Comparison of ENCODE assay signal across 40 mouse cellular contexts in genomic region chr3:90621552-90621951, GRCm38 (mm10). TPM values are rescaled to one million over a fixed set of nuclear protein-coding genes. Genes with fewer than 3 reads are reported as not detected.
"Had no signal": no experiment of that assay in that cellular context is flagged by ENCODE, and none has a peak within 500 bp of the region (broad histone marks: within the 10 kb centered on the region; RNA-seq: fewer than 3 reads in every experiment).

No protein-coding gene starts in this region.

- H3K27ac ChIP-seq: gastrocnemius, adult 2 months; heart, adult 2 months; heart, embryonic 13.5 days; heart, embryonic 15.5 days; hindbrain, embryonic 13.5 days; hindbrain, embryonic 15.5 days; hindbrain, postnatal 0 days; kidney, embryonic 15.5 days; kidney, postnatal 0 days; left cerebral cortex, adult 2 months; limb, embryonic 10.5 days; limb, embryonic 12.5 days; liver, embryonic 13.5 days; liver, embryonic 15.5 days had no signal

- H3K9me3 ChIP-seq: heart, embryonic 13.5 days; heart, embryonic 15.5 days; hindbrain, embryonic 13.5 days; hindbrain, embryonic 15.5 days; kidney, embryonic 15.5 days; limb, embryonic 10.5 days; liver, embryonic 13.5 days; liver, embryonic 15.5 days had no signal

- H3K4me3 ChIP-seq: gastrocnemius, adult 2 months; heart, adult 2 months; heart, embryonic 13.5 days; heart, embryonic 15.5 days; hindbrain, embryonic 13.5 days; hindbrain, embryonic 15.5 days; kidney, embryonic 15.5 days; left cerebral cortex, adult 2 months; limb, embryonic 10.5 days; limb, embryonic 12.5 days; liver, embryonic 13.5 days; liver, embryonic 15.5 days had no signal

- H3K4me1 ChIP-seq: liver, embryonic 13.5 days; liver, embryonic 15.5 days had no signal

- ATAC-seq: hindbrain, postnatal 0 days; intestine, embryonic 16.5 days had no signal

- H3K4me2 ChIP-seq: heart, embryonic 11.5 days; heart, embryonic 13.5 days; heart, embryonic 15.5 days; hindbrain, embryonic 13.5 days; hindbrain, embryonic 15.5 days; kidney, embryonic 15.5 days; limb, embryonic 12.5 days; liver, embryonic 11.5 days; liver, embryonic 13.5 days; liver, embryonic 15.5 days had no signal

- H3K9ac ChIP-seq: heart, embryonic 13.5 days; heart, embryonic 15.5 days; hindbrain, embryonic 13.5 days; hindbrain, embryonic 15.5 days; kidney, embryonic 15.5 days; limb, embryonic 12.5 days; liver, embryonic 13.5 days; liver, embryonic 15.5 days had no signal

- DNase-seq: gastrocnemius, adult 2 months; gastrocnemius, postnatal 14 days; gastrocnemius, postnatal 36 days; heart, adult 11 months; heart, adult 2 months; heart, postnatal 14 days; heart, postnatal 36 days; kidney, adult 11 months; kidney, adult 2 months; kidney, adult 9 months; kidney, postnatal 14 days; kidney, postnatal 36 days; liver; liver, embryonic 13.5 days had no signal

- H3K27me3 ChIP-seq: heart, embryonic 13.5 days; heart, embryonic 15.5 days; hindbrain, embryonic 13.5 days; hindbrain, embryonic 15.5 days; kidney, embryonic 15.5 days; limb, embryonic 12.5 days; liver, embryonic 13.5 days; liver, embryonic 15.5 days had no signal

- H3K36me3 ChIP-seq: heart, embryonic 13.5 days; heart, embryonic 15.5 days; hindbrain, embryonic 13.5 days; hindbrain, embryonic 15.5 days; kidney, embryonic 15.5 days; limb, embryonic 10.5 days; limb, embryonic 12.5 days; liver, embryonic 13.5 days; liver, embryonic 15.5 days had no signal

RNA-seq across cellular contexts. Expression of gene S100a5, which starts 13.2 kb away (rescaled TPM):
- total RNA-seq: gastrocnemius, postnatal 14 days; heart, adult 2 months; heart, postnatal 14 days; heart, postnatal 36 days; hematopoietic stem cell, adult 5-6 weeks; hindbrain, postnatal 0 days; layer of hippocampus, adult 8-10 months; layer of hippocampus, postnatal 10 days; layer of hippocampus, postnatal 25 days; left cerebral cortex, adult 2 months; left cerebral cortex, postnatal 14 days; left cerebral cortex, postnatal 36 days had no signal
- polyA plus RNA-seq: heart, adult 2 months; heart, embryonic 11.5 days; heart, embryonic 13.5 days; heart, embryonic 15.5 days; heart, postnatal 0 days; hindbrain, embryonic 11.5 days; hindbrain, embryonic 13.5 days; hindbrain, embryonic 15.5 days; hindbrain, postnatal 0 days; kidney, adult 2 months; kidney, embryonic 15.5 days; large intestine, adult 2 months; limb, embryonic 10.5 days; limb, embryonic 12.5 days; limb, embryonic 14.5 days; liver, embryonic 11.5 days; liver, embryonic 13.5 days; liver, embryonic 15.5 days had no signal

RNA-seq across cellular contexts. Expression of gene Gm42674, which starts 19.8 kb away (rescaled TPM):
- total RNA-seq: gastrocnemius, adult 2 months; gastrocnemius, postnatal 14 days; gastrocnemius, postnatal 36 days; heart, adult 2 months; heart, postnatal 14 days; heart, postnatal 36 days; hematopoietic stem cell, adult 5-6 weeks; hindbrain, postnatal 0 days; layer of hippocampus, adult 8-10 months; layer of hippocampus, postnatal 10 days; layer of hippocampus, postnatal 25 days; left cerebral cortex, adult 2 months; left cerebral cortex, postnatal 14 days; left cerebral cortex, postnatal 36 days had no signal
- polyA plus RNA-seq: heart, adult 2 months; heart, embryonic 11.5 days; heart, embryonic 13.5 days; heart, embryonic 15.5 days; heart, postnatal 0 days; hindbrain, embryonic 11.5 days; hindbrain, embryonic 13.5 days; hindbrain, embryonic 15.5 days; hindbrain, postnatal 0 days; intestine, embryonic 14.5 days; intestine, embryonic 16.5 days; kidney, adult 2 months; kidney, embryonic 15.5 days; kidney, postnatal 0 days; large intestine, adult 2 months; limb, embryonic 10.5 days; limb, embryonic 12.5 days; limb, embryonic 14.5 days; liver, embryonic 11.5 days; liver, embryonic 13.5 days; liver, embryonic 15.5 days had no signal

RNA-seq across cellular contexts. Expression of gene S100a2, which starts 31.5 kb away (rescaled TPM):
- total RNA-seq: gastrocnemius, adult 2 months; gastrocnemius, postnatal 14 days; gastrocnemius, postnatal 36 days; heart, adult 2 months; heart, postnatal 14 days; heart, postnatal 36 days; hematopoietic stem cell, adult 5-6 weeks; hindbrain, postnatal 0 days; layer of hippocampus, adult 18-20 months; layer of hippocampus, adult 8-10 months; layer of hippocampus, postnatal 10 days; layer of hippocampus, postnatal 25 days; left cerebral cortex, adult 2 months; left cerebral cortex, postnatal 14 days; left cerebral cortex, postnatal 36 days had no signal
- polyA plus RNA-seq: heart, adult 2 months; heart, embryonic 11.5 days; heart, embryonic 13.5 days; heart, embryonic 15.5 days; heart, postnatal 0 days; hindbrain, embryonic 11.5 days; hindbrain, embryonic 13.5 days; hindbrain, embryonic 15.5 days; hindbrain, postnatal 0 days; intestine, embryonic 14.5 days; intestine, embryonic 16.5 days; kidney, adult 2 months; kidney, embryonic 15.5 days; kidney, postnatal 0 days; large intestine, adult 2 months; limb, embryonic 10.5 days; limb, embryonic 12.5 days; limb, embryonic 14.5 days; liver, embryonic 11.5 days; liver, embryonic 13.5 days; liver, embryonic 15.5 days had no signal
